Mouse (Mus musculus) right cerebral cortex, postnatal 14 days (tissue): Measurements from ENCODE around the gene H2-Eb1.

Experiments used
- DNase-seq: peaks from one replicate; pipeline ENCODE4 v3.0.0; 2022

H2-Eb1 gene

DNA sequence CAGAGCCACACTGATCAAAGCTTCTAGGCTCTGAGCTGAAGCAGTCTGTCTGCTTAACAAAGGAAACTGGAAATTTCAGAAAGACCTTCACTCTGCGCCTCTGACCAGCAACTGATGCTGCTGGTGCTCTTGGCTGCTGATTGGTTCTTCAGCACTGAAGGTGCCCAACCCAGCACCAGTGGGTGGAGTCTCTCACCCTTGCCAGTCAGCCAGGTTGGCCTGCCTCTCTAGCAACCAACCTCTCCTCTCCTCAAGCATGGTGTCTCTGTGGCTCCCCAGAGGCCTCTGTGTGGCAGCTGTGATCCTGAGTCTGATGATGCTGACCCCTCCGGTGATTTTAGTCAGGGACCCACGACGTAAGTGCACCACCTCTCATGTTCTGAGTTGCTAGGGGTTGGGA is 19.8 kb downstream of the H2-Eb1 start, which contains the start of gene H2-Eb2:
Gene H2-Eb2, plus strand, starts transcription at position 230 of the 400 bp plus-strand sequence.
- DNase-seq, result no peak

- DNase-seq, result no peak
Measured at GRCm38 (mm10) chr17:34326373-34326772, 20.7 kb downstream of the H2-Eb1 start.

GRCm38 (mm10) chr17:34329807-34330206 is 24.1 kb downstream of the H2-Eb1 start:
- DNase-seq, result no peak

GRCm38 (mm10) chr17:34331200-34331599 is 25.5 kb downstream of the H2-Eb1 start:
- no peak for DNase-seq

DNA sequence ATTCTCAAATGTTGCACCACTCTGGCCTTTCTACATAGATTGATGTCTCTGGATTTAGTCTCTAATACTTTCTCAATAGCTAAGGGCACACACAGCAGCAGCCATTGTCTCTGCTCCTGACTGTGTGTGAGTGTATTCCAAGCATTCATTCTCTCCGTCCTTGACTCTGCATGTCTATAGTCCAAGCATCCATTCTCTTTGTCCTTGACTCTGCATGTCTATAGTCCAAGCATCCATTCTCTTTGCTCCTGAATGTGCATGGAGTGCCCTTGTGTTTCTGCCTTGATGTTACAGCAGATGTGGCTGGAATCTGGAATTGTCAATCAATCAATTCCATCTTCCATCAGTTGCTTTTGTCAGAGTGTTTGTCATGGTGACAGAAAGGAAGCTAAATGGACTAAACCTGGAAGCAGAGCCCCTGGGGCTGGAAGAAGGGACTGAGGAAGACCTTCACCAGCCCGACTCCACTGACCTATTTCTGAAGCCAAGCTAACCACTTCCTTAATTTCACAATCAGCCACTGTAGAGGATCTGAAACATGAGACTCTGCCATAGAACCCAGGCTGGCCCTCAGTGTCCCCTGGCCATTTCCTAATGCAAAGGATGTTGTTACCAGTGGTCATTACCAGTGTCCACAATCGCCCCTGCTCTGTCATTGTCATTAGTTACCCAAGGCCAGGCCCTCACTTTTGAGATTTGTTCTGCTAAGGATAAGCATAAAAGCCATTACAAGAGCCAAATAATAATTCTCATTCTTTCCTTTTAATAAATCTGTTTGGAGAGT is 35.1 kb downstream of the H2-Eb1 start:
- DNase-seq, result no peak

- DNase-seq, result no peak
Measured at GRCm38 (mm10) chr17:34344882-34345281, 39.2 kb downstream of the H2-Eb1 start.

DNA sequence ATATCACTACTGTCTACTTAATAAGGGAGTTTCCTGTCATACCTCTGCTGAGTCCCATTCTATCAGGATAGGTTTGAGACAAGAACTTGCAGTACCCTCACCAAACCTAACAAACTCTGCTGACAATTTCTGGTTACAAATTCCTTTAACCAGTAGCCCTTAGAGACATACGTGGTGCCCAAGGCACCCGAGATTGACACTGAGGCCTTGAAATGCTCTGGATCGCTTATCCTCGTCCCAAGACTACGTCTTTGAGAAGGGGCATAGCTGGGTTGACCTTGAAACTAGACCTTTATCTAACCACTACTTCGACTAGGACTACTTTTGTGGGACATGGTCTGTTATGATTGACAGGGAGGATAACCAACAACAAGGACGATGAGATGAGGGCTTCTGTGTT is 39.8 kb downstream of the H2-Eb1 start:
- no peak for DNase-seq

DNA sequence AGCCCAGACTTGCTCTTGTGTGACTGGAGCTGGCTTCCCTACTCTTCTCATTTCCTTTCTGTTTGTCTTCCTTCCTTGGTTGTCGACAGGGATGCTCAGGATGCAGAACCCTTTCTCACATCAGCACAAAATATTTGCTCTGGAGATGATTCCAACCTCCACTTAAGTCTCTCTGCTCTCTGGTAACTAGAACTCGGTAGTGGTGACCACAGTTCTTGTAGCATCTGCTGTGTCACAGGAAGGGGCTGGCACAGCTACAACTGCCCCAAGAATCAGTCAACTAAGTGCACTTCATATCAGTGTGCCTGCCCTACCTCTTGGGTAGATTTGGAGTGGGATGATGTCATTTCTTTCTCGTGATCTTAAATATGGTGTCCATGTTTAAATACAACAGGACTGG is 40.4 kb downstream of the H2-Eb1 start:
- no peak for DNase-seq

DNA sequence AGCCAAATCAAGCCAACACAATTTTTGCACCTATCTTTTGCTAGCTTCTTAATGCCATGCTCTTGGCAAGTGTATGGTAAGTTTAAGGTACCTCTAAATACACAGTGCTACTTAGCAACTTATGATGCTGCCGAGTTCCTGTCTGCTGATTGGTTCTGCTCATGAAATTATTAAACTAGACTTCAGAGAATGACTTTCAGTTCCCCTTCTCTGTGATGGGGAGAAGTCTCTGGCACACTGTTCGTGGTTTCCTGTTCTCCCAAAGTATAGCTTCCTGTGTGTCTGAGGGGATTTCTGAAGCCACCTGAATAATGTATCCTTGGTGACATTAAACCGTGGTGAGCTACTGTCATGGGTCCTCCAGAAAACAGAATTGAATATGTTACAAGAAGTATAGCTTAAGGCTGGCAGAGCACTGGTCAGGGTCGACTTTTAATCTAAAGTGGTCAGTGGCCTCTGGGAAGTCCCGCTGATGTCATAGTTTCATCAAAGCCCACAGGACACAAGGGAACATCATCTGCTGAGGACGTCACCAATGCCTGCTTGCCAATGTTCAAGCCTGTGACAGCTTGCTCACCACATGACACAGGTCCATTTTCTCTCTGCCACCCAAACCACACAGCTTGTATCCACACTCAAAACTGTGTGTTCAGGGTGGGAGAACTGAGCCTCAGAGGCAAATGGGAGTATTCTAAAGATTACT is 42.1 kb downstream of the H2-Eb1 start:
- DNase-seq, result peak; percentile 33

DNA sequence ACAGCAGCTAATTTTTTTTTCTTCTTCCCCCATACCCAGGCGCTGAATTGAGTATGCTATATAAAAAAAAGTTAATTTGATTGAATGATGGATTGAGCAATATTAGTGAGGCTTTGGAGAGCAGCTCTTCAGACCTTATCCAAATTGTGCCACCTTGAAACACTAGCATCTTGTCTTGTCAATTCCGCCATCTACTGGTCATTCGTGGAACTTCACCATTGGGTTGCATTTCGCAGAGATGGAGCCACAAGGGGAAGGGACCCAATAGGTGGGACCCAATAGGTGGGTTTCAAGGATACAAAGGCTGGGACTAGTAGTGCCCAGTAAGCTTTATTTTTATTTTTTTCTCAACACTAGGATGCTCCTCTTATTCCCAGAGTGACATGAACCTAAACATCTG is 43.8 kb downstream of the H2-Eb1 start:
- peak; percentile 83 for DNase-seq

GRCm38 (mm10) chr17:34354539-34354938 is 48.9 kb downstream of the H2-Eb1 start, which contains the start of gene Btnl2:
Gene Btnl2, plus strand, starts transcription at chr17:34354822.
- DNase-seq, result no peak

DNA sequence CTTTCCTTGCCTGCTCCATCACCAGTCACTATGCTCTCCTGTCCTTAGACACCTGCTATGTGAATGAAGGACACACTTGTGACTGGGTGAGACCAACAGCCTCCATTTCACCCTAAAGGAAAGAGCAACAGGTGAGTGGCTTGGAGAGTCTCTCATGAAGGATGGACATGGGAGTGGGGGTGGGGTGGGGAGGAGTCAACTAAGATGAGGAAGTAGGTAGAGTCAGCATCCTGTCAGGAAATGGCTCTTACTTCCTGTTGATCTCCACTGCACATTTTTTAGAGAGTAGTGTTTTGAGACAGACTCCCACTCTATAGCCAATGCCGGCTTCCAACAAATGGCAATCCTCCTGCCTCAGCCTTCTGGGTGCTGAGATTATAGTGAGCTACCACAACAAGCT is 49.3 kb downstream of the H2-Eb1 start:
- no peak for DNase-seq

- no peak for DNase-seq
Measured at GRCm38 (mm10) chr17:34362954-34363546, 57.4 kb downstream of the H2-Eb1 start.

DNA sequence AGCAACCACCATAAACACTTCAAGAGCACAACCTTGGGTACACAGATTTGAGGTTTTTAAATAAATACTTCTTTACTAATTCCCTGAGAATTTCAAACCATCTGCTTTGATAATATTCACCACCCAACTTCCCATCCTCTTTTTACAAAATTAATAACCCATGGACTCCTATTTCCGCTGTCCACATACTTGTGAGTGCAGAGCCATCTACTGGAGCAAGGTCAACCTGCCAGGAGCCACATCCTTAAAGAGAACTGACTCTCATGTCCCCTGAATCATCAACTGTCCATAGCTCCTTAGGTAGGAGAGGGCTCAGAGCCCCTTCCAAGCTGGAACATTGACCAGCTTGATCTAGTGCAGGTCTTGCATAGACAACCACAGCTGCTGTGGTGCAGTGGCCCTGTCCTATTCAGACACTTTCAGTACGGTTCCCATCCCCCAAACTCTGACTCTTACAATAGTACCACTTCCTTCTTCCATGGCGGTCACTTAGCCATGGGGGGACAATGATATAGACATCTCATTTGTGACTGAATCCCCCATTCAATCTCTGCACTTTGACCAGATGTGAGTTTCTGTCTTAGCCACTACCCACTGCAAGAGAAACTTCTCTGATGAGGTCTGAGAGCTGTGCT is 58.1 kb downstream of the H2-Eb1 start:
- no peak for DNase-seq

- DNase-seq, result no peak
Measured at GRCm38 (mm10) chr17:34365031-34365430, 59.4 kb downstream of the H2-Eb1 start.
